Mouse (Mus musculus) embryonic facial prominence, embryonic 14.5 days (tissue): Measurements from ENCODE around the gene Klf11. TPM values are rescaled to one million over a fixed set of nuclear protein-coding genes. Genes with fewer than 3 reads are reported as not detected.

ENCODE experiments used
- ATAC-seq: fragments of 200-750 bp; cut with Nextera tagmentation; 2 replicates; pipeline ENCODE4 v1.8.0; 2017; ENCODE audit warnings: low read depth, moderate number of reproducible peaks, moderate TSS enrichment
- DNase-seq: peaks from one replicate; pipeline ENCODE4 v3.0.0-alpha.2; 2015; ENCODE audit warnings: low spot score
- H3K27ac ChIP-seq: fragments of 300-500 bp; sonication (generic); replicated peaks from 2 replicates; pipeline ENCODE4 v1.5.1; 2014; ENCODE audit warnings: low read depth, mild to moderate bottlenecking, low read length, moderate library complexity
- H3K27me3 ChIP-seq: fragments of 300-500 bp; sonication (generic); replicated peaks from 2 replicates; pipeline ENCODE4 v1.6.1; 2014; ENCODE audit warnings: low read length; ENCODE audit not compliant: control insufficient read depth, insufficient read depth
- H3K36me3 ChIP-seq: fragments of 300-500 bp; sonication (generic); 2 replicates; pipeline ENCODE4 v1.6.1; 2014; ENCODE audit warnings: low read length, mixed read lengths; ENCODE audit not compliant: control insufficient read depth, insufficient read depth
- H3K4me1 ChIP-seq: fragments of 300-500 bp; sonication (generic); 2 replicates; pipeline ENCODE4 v1.6.1; 2014; ENCODE audit warnings: antibody characterized with exemption, low read length; ENCODE audit not compliant: control insufficient read depth, insufficient read depth
- H3K4me2 ChIP-seq: fragments of 300-500 bp; sonication (generic); 2 replicates; pipeline ENCODE4 v1.6.1; 2014; ENCODE audit warnings: low read depth, mild to moderate bottlenecking, low read length, moderate library complexity, mixed read lengths
- H3K4me3 ChIP-seq: fragments of 300-500 bp; sonication (generic); 2 replicates; pipeline ENCODE4 v1.5.1; 2014; ENCODE audit warnings: low read depth, mild to moderate bottlenecking, low read length
- H3K9ac ChIP-seq: fragments of 300-500 bp; sonication (generic); 2 replicates; pipeline ENCODE4 v1.6.1; 2014; ENCODE audit warnings: low read depth, mild to moderate bottlenecking, low read length, moderate library complexity, mixed read lengths
- H3K9me3 ChIP-seq: fragments of 300-500 bp; sonication (generic); 2 replicates; pipeline ENCODE4 v1.6.1; 2016; ENCODE audit warnings: low read length; ENCODE audit not compliant: control insufficient read depth
- WGBS: fragments of 180-500 bp; shearing (Covaris S2); extraction: QIAGEN DNeasy Blood & Tissue Kit; methylation state at CpG from one replicate; pipeline ENCODE4 v1.1.7; 2014; 5-methylcytosine and 5-hydroxymethylcytosine counted together
- polyA plus RNA-seq: library from polyadenylated mRNA; unstranded; fragments of >200 nt; fragmentation: Nextera tagmentation; extraction: Ambion mirVana; gene quantifications from 2 replicates; pipeline ENCODE4 v1.2.1, GENCODE M21; 2014

The Klf11 gene
- polyA plus RNA-seq, 1 experiment from 2014 or later, result 12.1 TPM

DNA sequence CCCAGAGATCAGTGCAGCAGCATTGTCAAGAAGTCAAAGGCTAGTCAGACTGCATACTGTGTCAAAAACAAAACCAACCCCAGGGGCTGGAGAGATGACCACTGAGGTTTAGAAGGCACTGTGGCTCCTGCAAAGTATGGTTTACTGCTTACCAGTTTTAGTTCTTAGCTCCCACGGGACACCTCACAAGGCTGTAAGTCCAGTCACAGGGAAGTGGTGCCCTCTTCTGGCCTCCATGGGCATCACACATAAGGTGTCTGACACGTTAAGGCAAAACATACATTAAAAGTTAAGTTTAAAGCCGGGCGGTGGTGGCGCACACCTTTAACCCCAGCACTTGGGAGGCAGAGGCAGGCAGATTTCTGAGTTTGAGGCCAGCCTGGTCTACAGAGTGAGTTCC is 59.6 kb downstream of the Klf11 start:
- no peak for DNase-seq
- WGBS, result 62% methylated on average over 5 of the region's 5 CpGs
- ATAC-seq, result no peak
- peaks cover 12% of the 10 kb centered on the region for H3K4me1 ChIP-seq
- no peaks in the 10 kb centered on the region for H3K9me3 ChIP-seq
- H3K4me2 ChIP-seq, result peak overlapping the region; percentile 77
- no peak overlapping the region; the same call in 1 of the 2 replicates for H3K27ac ChIP-seq
- no peaks in the 10 kb centered on the region for H3K27me3 ChIP-seq
- no peak overlapping the region for H3K4me3 ChIP-seq
- peaks cover 30% of the 10 kb centered on the region for H3K36me3 ChIP-seq
- H3K9ac ChIP-seq, result no peak overlapping the region

Other genes starting within 250 kb of the Klf11 start
- 23.8 and 24.0 TPM in 2 replicates for gene Taf1b, start 152.9 kb upstream of the Klf11 start, polyA plus RNA-seq
- gene Grhl1, start 79.0 kb upstream of the Klf11 start, polyA plus RNA-seq, result 11.5 and 12.0 TPM in 2 replicates
- 6.1 and 7.1 TPM in 2 replicates for gene Cys1, start 30.5 kb downstream of the Klf11 start, polyA plus RNA-seq
- gene Rrm2, start 57.0 kb downstream of the Klf11 start, polyA plus RNA-seq, result 120 and 138 TPM in 2 replicates
- gene Mboat2, start 179.6 kb downstream of the Klf11 start, polyA plus RNA-seq, result 50.5 and 55.5 TPM in 2 replicates